Mouse (Mus musculus): Measurements from ENCODE around the gene Pml.
"Not testable (repeated sequence)": the region's sequence is repeated elsewhere in the genome, so short reads cannot be mapped to it uniquely, and the experiment has no call there.

The Pml gene

GRCm38 (mm10) chr9:58271551-58271950 lies 22.0 kb upstream of the Pml start:
- DNase-seq (ENCODE audit: low spot score) = not testable (repeated sequence)

DNA sequence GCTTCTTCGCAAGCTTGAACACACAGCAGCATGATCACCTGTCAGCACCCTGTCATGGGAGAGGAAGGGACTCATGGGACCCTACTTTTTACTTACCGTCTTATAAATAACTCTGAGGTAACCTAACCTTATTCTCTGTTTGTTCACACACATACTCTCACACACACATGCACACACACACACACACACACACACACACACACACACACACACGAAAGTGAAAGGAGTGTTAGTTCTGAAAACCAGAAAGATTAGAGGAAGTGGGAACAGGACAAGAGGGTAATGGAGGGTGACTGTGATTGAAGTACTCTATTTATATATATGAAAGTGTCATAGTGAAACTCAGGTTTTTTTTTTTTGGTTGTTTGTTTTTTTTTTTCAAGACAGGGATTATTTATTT lies 21.5 kb upstream of the Pml start:
- no peak for DNase-seq (ENCODE audit: low spot score)

GRCm38 (mm10) chr9:58270081-58270480 lies 20.5 kb upstream of the Pml start:
- DNase-seq (ENCODE audit: low spot score) = no peak

- DNase-seq (ENCODE audit: low spot score) = peak; percentile 49
Measured at GRCm38 (mm10) chr9:58268384-58269313, 19.1 kb upstream of the Pml start.

DNA sequence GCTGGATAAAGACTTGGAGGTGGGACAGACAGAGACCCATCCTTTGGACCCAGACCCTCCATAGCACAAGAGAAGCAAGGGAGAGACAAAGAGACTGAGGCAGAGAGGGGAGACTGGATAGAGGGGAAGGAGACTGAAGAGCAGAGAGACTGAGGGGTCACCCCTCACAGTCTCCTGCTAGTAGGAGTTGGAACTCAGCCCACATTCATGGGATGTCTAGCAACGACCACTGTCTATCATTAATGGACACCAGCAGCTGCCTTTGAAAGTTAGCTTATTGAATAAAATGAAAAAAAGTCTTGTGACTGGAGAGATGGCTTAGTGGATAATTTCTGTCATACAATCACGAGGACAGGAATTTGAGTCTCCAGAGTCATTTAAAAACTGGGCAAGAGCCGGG lies 17.5 kb upstream of the Pml start:
- no peak for DNase-seq (ENCODE audit: low spot score)

GRCm38 (mm10) chr9:58266571-58267011 lies 17.0 kb upstream of the Pml start:
- no peak for DNase-seq (ENCODE audit: low spot score)

- no peak for DNase-seq (ENCODE audit: low spot score)
Measured at GRCm38 (mm10) chr9:58265368-58265767, 15.8 kb upstream of the Pml start.

DNA sequence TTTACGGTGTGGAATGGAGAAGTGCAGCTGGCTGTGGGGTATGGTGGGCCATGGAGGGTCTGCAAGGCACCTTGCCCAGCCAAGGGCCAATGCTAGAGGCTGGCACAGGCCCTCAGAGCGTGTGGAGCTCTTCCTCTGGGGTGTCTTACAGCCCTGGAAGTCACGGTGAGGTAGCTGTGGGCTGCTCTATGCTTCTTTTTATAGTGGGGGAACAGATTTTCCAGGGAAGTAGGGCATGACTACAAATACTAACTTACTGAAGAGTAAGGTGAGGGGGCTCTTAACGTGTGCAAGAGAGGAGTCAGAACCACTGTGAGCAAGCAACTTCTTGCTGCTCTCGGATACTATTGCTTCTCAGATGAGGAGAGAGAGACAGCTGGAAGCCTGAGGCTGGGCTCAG lies 12.9 kb upstream of the Pml start:
- DNase-seq (ENCODE audit: low spot score) = no peak

- DNase-seq (ENCODE audit: low spot score) = no peak
Measured at GRCm38 (mm10) chr9:58255704-58256685, 6.4 kb upstream of the Pml start.

- no peak for DNase-seq (ENCODE audit: low spot score)
Measured at GRCm38 (mm10) chr9:58255105-58255504, 5.5 kb upstream of the Pml start.

GRCm38 (mm10) chr9:58253805-58254122 lies 4.2 kb upstream of the Pml start:
- not testable (repeated sequence) for DNase-seq (ENCODE audit: low spot score)

DNA sequence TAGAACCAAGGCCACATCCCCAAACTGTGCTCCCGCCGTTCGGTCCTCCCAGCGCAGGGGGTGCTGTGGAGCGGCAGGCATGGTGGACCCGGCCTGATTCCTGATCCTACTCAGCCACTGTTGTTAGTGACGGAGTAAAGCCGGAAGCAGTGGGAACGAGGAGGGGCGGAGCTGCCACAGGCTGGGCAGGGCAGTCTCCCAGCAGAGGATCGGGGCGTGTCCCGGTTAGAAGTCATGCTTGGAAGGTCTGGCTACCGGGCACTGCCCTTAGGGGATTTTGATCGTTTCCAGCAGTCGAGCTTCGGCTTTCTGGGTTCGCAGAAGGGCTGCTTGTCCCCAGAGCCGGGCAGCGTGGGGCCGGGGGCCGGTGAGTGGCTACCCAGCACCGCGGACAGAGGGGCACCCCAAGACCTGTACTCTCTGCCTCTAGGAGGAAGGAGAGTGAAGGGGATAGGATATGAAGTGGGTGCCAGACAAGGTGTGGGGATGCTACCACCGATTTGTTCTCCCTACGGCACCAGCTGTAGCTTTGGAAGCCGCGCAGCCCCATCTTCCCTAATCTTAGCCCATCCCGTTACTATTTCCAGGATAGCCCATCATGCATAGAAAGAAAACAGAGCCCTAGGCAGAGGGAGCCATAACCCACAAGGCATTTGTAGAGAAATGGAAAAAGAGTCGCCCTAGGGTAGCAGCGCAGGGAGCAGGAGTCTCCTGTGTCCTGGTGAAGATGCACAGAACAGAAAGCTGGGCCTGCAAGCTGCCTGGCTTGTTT lies 3.6 kb upstream of the Pml start, which contains the start of gene Stoml1:
Gene Stoml1, plus strand, starts transcription at position 132 of the 772 bp plus-strand sequence.
- DNase-seq (ENCODE audit: low spot score) = peak; percentile 91

- DNase-seq (ENCODE audit: low spot score) = not testable (repeated sequence)
Measured at GRCm38 (mm10) chr9:58250730-58251129, 1.1 kb upstream of the Pml start.

DNA sequence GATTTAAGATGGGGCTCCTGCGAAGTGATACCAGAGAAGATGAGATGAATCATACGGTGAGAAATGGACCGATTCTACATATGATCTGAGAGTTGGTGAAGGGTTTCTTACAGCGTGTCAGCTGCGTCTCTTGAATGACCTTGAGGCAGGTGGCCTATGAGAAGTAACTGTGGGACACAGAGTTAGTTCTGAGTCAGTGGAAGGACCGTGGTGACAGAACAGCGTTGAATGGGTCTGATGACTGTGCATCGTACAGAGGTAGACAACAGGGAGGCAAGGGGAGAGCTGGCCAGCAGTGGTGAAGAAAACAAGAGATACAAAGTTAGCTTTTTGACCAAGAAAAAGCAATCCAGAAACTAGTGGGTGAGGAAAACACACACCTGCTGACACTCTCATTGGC lies 736 bp upstream of the Pml start:
- no peak for DNase-seq (ENCODE audit: low spot score)

GRCm38 (mm10) chr9:58248746-58249413 lies 706 bp downstream of the Pml start:
- no peak for DNase-seq (ENCODE audit: low spot score)

GRCm38 (mm10) chr9:58247064-58247759 lies 2.4 kb downstream of the Pml start:
- peak; percentile 75 for DNase-seq (ENCODE audit: low spot score)

DNA sequence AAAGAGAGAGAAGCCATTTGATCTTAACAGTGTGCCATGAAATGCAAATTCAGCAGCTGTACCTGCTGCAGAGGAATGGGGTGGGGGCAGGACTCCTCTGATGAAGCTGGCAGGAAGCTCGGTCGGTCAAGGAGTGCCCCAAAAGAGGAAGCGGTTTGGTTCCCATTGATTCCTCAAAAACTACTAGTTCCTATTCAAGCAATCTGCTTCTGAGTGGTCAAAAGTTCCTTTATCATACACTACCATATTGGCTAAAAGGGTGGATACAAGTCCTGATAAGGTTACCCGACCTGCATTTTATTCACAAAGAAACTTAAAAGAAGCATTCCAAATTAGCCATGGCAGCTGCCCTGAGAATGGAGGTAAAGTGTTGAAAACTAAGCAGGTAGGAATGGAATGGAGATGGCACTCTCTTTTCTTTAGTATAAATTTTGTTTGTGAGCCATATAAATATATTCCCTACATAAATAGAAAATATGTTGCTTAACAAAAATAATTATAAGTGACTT lies 3.4 kb downstream of the Pml start:
- no peak for DNase-seq (ENCODE audit: low spot score)

DNA sequence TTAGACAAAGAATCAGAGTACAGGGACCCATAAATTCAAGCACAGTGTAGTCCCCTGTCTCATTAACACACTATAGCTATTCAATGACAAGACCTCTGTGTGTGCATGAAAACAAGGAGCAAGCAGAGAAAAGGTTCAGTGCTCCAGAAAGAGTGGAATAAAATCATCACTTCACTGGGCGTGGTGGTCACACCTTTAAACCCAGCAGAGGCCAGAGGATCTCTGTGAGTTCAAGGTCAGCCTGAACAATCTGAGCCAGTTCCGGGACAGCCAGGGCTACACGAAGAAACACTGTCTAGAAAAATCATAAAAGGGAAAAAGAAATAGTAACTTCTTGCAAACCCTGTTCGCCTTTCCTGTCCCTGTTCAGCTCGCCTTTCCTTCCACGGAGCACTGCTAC lies 5.9 kb downstream of the Pml start:
- no peak for DNase-seq (ENCODE audit: low spot score)

DNA sequence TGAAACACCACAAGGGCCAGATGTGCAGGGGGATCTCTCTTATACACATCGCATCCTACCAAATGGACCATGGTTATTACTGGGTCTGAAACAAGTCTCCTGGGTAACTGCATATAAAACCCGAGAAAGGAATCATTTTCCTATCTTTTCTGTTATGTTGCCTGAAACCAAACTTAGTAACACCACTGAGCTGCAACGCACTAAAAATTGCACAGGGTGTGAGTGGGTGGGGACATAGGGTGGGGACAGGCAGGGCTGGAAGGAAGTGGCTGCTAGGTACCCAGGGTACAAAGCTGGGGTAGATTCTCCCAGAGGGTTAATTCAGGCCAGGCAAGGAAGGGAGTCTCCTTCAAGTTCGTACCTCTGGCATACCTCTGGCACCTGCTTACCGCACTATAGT lies 6.9 kb downstream of the Pml start:
- no peak for DNase-seq (ENCODE audit: low spot score)

DNA sequence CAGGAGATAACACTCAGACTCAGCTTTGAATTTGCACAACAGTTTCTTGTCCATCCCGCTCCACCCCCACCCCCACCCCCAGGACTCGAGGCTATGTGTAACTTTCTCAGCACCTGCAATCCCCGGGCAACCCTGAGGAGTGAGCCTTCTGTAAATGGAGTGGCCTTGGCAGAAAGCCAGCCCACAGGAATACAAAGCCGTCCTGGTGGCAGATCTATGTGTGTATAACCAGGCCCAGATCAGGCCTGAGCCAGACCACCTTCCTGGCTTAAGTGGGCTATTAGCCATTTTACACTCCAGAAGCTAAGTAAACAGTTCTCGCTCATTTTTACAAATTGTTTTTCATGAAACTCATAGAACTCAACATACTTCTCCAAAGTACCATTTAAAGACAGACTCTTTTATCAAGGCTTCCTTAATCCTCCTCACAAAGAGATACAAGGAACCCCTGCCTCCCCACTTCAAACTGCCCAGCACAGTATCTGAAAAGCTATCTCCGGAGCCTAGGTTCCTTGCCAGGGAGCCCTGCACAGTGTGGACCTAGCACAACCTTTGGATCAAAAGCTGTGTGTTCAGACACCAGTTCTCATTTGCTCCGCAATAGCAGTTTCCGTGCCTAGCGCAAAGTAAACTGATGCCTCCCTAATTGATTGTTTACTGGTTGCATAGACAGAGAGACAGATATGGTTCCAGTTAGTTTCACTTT lies 7.7 kb downstream of the Pml start:
- DNase-seq (ENCODE audit: low spot score) = peak; percentile 43
